Mouse (Mus musculus) hindbrain, postnatal 0 days (tissue): ENCODE measurements at regions not wholly inside any gene's neighbourhood (a gene's known extent, or its start where the extent isn't known, plus 50 kb on each side); places are given as distances from the start of the nearest gene placed in this dataset.

Source experiments
- ATAC-seq: fragments of 200-750 bp; cut with Nextera tagmentation; 2 replicates; pipeline ENCODE4 v1.8.0; 2017; ENCODE audit warnings: mild to moderate bottlenecking, moderate TSS enrichment, moderate library complexity
- DNase-seq: peaks from one replicate; pipeline ENCODE4 v3.0.0-alpha.2; 2015; ENCODE audit warnings: low spot score
- H3K27ac ChIP-seq: fragments of 300-500 bp; sonication (generic); 2 replicates; pipeline ENCODE4 v1.5.1; 2014; ENCODE audit warnings: mild to moderate bottlenecking
- H3K27me3 ChIP-seq: fragments of 300-500 bp; sonication (generic); 2 replicates; pipeline ENCODE4 v1.6.1; 2014; ENCODE audit warnings: low read length, mixed read lengths; ENCODE audit not compliant: insufficient read depth
- H3K36me3 ChIP-seq: fragments of 300-500 bp; sonication (generic); 2 replicates; pipeline ENCODE4 v1.6.1; 2014; ENCODE audit warnings: low read length, mixed read lengths; ENCODE audit not compliant: insufficient read depth
- H3K4me1 ChIP-seq: fragments of 300-500 bp; sonication (generic); 2 replicates; pipeline ENCODE4 v1.6.1; 2014; ENCODE audit warnings: antibody characterized with exemption, low read length, mixed read lengths; ENCODE audit not compliant: insufficient read depth
- H3K4me2 ChIP-seq: fragments of 300-500 bp; sonication (generic); 2 replicates; pipeline ENCODE4 v1.6.1; 2014; ENCODE audit warnings: low read depth, mild to moderate bottlenecking, low read length, moderate library complexity, mixed read lengths
- H3K4me3 ChIP-seq: fragments of 300-500 bp; sonication (generic); 2 replicates; pipeline ENCODE4 v1.5.1; 2014; ENCODE audit warnings: low read length
- H3K9ac ChIP-seq: fragments of 300-500 bp; sonication (generic); replicated peaks from 2 replicates; pipeline ENCODE4 v1.6.1; 2014; ENCODE audit warnings: mild to moderate bottlenecking, low read length, moderate library complexity, mixed read lengths
- H3K9me3 ChIP-seq: fragments of 300-500 bp; sonication (generic); 2 replicates; pipeline ENCODE4 v1.6.1; 2016; ENCODE audit warnings: low read length, mixed read lengths
- CTCF ChIP-seq: IDR thresholded peaks from 2 replicates; pipeline ENCODE4 v1.5.1; 2016; ENCODE audit warnings: antibody characterized with exemption, control low read depth, low read depth
- WGBS: fragments of 180-500 bp; shearing (Covaris S2); extraction: QIAGEN DNeasy Blood & Tissue Kit; methylation state at CpG from one replicate; pipeline ENCODE4 v1.1.7; 2014; 5-methylcytosine and 5-hydroxymethylcytosine counted together

- Histone ChIP-seq H3K4me3 (no peak overlapping the region), H3K9me3 (no peaks in the 10 kb centered on the region), H3K36me3 (no peaks in the 10 kb centered on the region), H3K4me1 (no peaks in the 10 kb centered on the region), H3K27ac (no peak overlapping the region), H3K4me2 (no peak overlapping the region), H3K9ac (no peak overlapping the region), H3K27me3 (no peaks in the 10 kb centered on the region)
- DNase-seq (no peak), ATAC-seq (no peak)
- TF ChIP-seq CTCF: no peak
- WGBS: 53% methylated on average over 2 of the region's 2 CpGs
Observed at GRCm38 (mm10) chr14:29784506-29784905, 62.8 kb upstream of the Cacna2d3 start.

DNA sequence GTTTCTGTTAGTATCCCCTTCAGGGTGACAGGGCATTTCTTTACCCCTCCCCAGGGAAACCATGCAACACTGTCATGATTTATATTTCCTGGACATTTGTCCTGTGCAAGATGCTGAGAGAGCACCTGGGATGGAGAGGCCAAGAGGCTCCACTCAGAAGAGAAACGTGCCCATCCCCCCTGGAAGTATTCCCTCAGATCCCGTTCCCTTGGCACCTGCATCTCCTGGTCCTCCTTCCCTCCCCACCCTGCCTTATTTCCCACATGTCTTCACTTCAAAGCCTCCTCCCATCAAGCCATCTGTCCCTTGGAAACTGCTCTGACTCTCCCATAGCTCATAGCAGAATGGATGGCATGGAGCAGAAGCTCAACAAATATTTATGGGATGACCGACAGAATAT, 64.8 kb upstream of the Cacna2d3 start:
- no peaks in the 10 kb centered on the region for H3K27me3 ChIP-seq
- DNase-seq: no peak

GRCm38 (mm10) chr14:29787796-29788195, 66.1 kb upstream of the Cacna2d3 start:
- TF ChIP-seq CTCF: no peak
- ATAC-seq: no peak
- DNase-seq: no peak

More for the DNA sequence above, 64.8 kb upstream of the Cacna2d3 start:
- Histone ChIP-seq H3K4me2 (no peak overlapping the region), H3K9ac (no peak overlapping the region), H3K36me3 (no peaks in the 10 kb centered on the region), H3K4me3 (no peak overlapping the region), H3K4me1 (no peaks in the 10 kb centered on the region), H3K9me3 (no peaks in the 10 kb centered on the region), H3K27ac (no peak overlapping the region)
- ATAC-seq: no peak
- TF ChIP-seq CTCF: no peak
- 74% methylated on average over 3 of the region's 3 CpGs for WGBS

GRCm38 (mm10) chr14:29788351-29788750, 66.7 kb upstream of the Cacna2d3 start:
- Histone ChIP-seq H3K4me2 (no peak overlapping the region), H3K36me3 (no peaks in the 10 kb centered on the region), H3K4me3 (no peak overlapping the region), H3K4me1 (no peaks in the 10 kb centered on the region), H3K9ac (no peak overlapping the region), H3K9me3 (no peaks in the 10 kb centered on the region), H3K27ac (no peak overlapping the region), H3K27me3 (no peaks in the 10 kb centered on the region)
- ATAC-seq: no peak
- WGBS: 79% methylated on average over 7 of the region's 7 CpGs
- TF ChIP-seq CTCF: no peak
- no peak for DNase-seq

More at GRCm38 (mm10) chr14:29787796-29788195, 66.1 kb upstream of the Cacna2d3 start:
- H3K4me3 ChIP-seq: no peak overlapping the region
- no peaks in the 10 kb centered on the region for H3K27me3 ChIP-seq
- no peaks in the 10 kb centered on the region for H3K9me3 ChIP-seq
- 65% methylated on average over 7 of the region's 7 CpGs for WGBS
- H3K9ac ChIP-seq: no peak overlapping the region
- H3K36me3 ChIP-seq: no peaks in the 10 kb centered on the region
- no peak overlapping the region for H3K27ac ChIP-seq
- no peak overlapping the region for H3K4me2 ChIP-seq
- no peaks in the 10 kb centered on the region for H3K4me1 ChIP-seq

DNA sequence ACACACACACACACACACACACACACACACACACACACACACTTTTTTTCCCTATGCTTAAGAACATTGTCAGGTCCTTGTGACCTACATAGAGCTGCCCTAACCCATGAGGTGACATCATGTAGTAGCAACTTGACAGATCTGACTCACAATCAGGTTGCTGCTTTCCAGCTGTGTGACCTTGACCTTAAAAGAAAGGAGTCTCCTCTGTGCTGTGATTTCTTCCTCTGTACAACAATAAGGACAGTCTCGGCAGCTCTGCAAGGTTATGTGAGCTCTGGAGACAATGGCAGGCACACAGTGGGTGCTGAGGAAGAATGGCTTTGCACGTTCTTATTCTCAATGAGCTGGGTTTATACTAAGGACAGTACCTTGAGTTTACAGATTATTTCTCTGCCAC, 73.7 kb upstream of the Cacna2d3 start:
- H3K4me1 ChIP-seq: no peaks in the 10 kb centered on the region
- no peaks in the 10 kb centered on the region for H3K36me3 ChIP-seq
- H3K27me3 ChIP-seq: no peaks in the 10 kb centered on the region
- no peak for DNase-seq
- no peak overlapping the region for H3K27ac ChIP-seq
- no peak for TF ChIP-seq CTCF
- 19% methylated on average over 2 of the region's 2 CpGs for WGBS
- ATAC-seq: no peak
- H3K4me2 ChIP-seq: no peak overlapping the region
- no peak overlapping the region for H3K9ac ChIP-seq
- no peak overlapping the region for H3K4me3 ChIP-seq
- no peaks in the 10 kb centered on the region for H3K9me3 ChIP-seq

- Histone ChIP-seq H3K27me3 (no peaks in the 10 kb centered on the region), H3K36me3 (no peaks in the 10 kb centered on the region), H3K4me3 (no peak overlapping the region), H3K9me3 (no peaks in the 10 kb centered on the region), H3K9ac (no peak overlapping the region), H3K4me2 (no peak overlapping the region), H3K4me1 (no peaks in the 10 kb centered on the region), H3K27ac (no peak overlapping the region)
- no peak for DNase-seq
- ATAC-seq: no peak
- WGBS: 46% methylated on average over 7 of the region's 7 CpGs
- no peak for TF ChIP-seq CTCF
Observed at GRCm38 (mm10) chr14:29796396-29796795, 74.7 kb upstream of the Cacna2d3 start.

GRCm38 (mm10) chr14:29799852-29800251, 78.2 kb upstream of the Cacna2d3 start:
- H3K4me2 ChIP-seq: no peak overlapping the region
- H3K4me3 ChIP-seq: no peak overlapping the region
- H3K27me3 ChIP-seq: no peaks in the 10 kb centered on the region
- DNase-seq (no peak), ATAC-seq (no peak)
- no peaks in the 10 kb centered on the region for H3K9me3 ChIP-seq
- no peak for TF ChIP-seq CTCF
- no peak overlapping the region for H3K27ac ChIP-seq
- no peak overlapping the region for H3K9ac ChIP-seq
- H3K4me1 ChIP-seq: no peaks in the 10 kb centered on the region
- 69% methylated on average over 13 of the region's 13 CpGs for WGBS
- H3K36me3 ChIP-seq: no peaks in the 10 kb centered on the region

GRCm38 (mm10) chr14:29805234-29805633, 83.6 kb upstream of the Cacna2d3 start:
- H3K9me3 ChIP-seq: no peaks in the 10 kb centered on the region
- no peak overlapping the region for H3K4me3 ChIP-seq
- no peak overlapping the region for H3K9ac ChIP-seq
- H3K27me3 ChIP-seq: no peaks in the 10 kb centered on the region
- no peaks in the 10 kb centered on the region for H3K36me3 ChIP-seq
- ATAC-seq (no peak), DNase-seq (no peak)
- H3K4me1 ChIP-seq: no peaks in the 10 kb centered on the region
- H3K27ac ChIP-seq: no peak overlapping the region
- no peak for TF ChIP-seq CTCF
- 93% methylated on average over 6 of the region's 6 CpGs for WGBS
- H3K4me2 ChIP-seq: no peak overlapping the region
